Mouse (Mus musculus) CH12.LX (cell line): ENCODE measurements around the gene Ssh2. TPM values are rescaled to one million over a fixed set of nuclear protein-coding genes. Genes with fewer than 3 reads are reported as not detected.

ENCODE experiments used
- DNase-seq: peaks from one replicate; pipeline ENCODE4 v3.0.0-alpha.2; 2013; ENCODE audit errors: extremely low read depth
- H3K27ac ChIP-seq: 2 replicates; pipeline ENCODE4 v1.5.1; 2012; ENCODE audit warnings: low read depth, mild to moderate bottlenecking, control low read depth, moderate library complexity; ENCODE audit not compliant: insufficient read depth
- H3K27me3 ChIP-seq: replicated peaks from 2 replicates; pipeline ENCODE3; 2012; ENCODE audit warnings: inconsistent platforms
- H3K36me3 ChIP-seq, 2 experiments: replicated peaks in 1 of 2; 2 replicates each; pipeline versions ENCODE3 to v1.6.1; 2012; ENCODE audit warnings: inconsistent platforms in 1 of 2, low read length in 1 of 2, mild to moderate bottlenecking in 1 of 2, mixed read lengths in 1 of 2, moderate library complexity in 1 of 2; ENCODE audit not compliant: control insufficient read depth in 1 of 2, insufficient read depth in 1 of 2
- H3K4me1 ChIP-seq, 2 experiments: 2 replicates each; pipeline ENCODE4 v1.6.1; 2012; ENCODE audit warnings: inconsistent platforms in 1 of 2, moderate library complexity in 1 of 2; ENCODE audit not compliant: insufficient read depth in 2 of 2, control insufficient read depth in 1 of 2
- H3K4me2 ChIP-seq: 2 replicates; pipeline ENCODE4 v1.6.1; 2012; ENCODE audit warnings: low read depth, mild to moderate bottlenecking, control low read depth; ENCODE audit not compliant: poor library complexity, insufficient read depth, severe bottlenecking
- H3K4me3 ChIP-seq, 3 experiments: fragments of 150-350 bp in 1 of 3; sonication (generic) in 1 of 3; replicated peaks in 1 of 3; 2 replicates each; pipeline versions ENCODE3 to v1.5.1; 2011 to 2012; ENCODE audit warnings: low read depth in 2 of 3, low read length in 2 of 3, mild to moderate bottlenecking in 2 of 3, moderate library complexity in 2 of 3, control low read depth in 1 of 3, improper control_type of control experiment in 1 of 3, inconsistent platforms in 1 of 3, mixed read lengths in 1 of 3; ENCODE audit not compliant: poor library complexity in 1 of 3
- H3K79me2 ChIP-seq: replicated peaks from 2 replicates; pipeline ENCODE4 v1.6.1; 2012; ENCODE audit warnings: mild to moderate bottlenecking, moderate library complexity; ENCODE audit not compliant: control insufficient read depth, poor library complexity, insufficient read depth, severe bottlenecking; ENCODE audit errors: extremely low read depth
- H3K9ac ChIP-seq: 2 replicates; pipeline ENCODE4 v1.6.1; 2012; ENCODE audit warnings: low read depth, mild to moderate bottlenecking, control low read depth, moderate library complexity; ENCODE audit not compliant: insufficient read depth
- H3K9me3 ChIP-seq: replicated peaks from 2 replicates; pipeline ENCODE3; 2012; ENCODE audit warnings: low read length, inconsistent platforms, mixed read lengths
- CTCF ChIP-seq, 2 experiments: IDR thresholded peaks in 1 of 2; conservative IDR thresholded peaks in 1 of 2; 2 replicates each; pipeline ENCODE4 v1.5.1; 2011 to 2012; ENCODE audit warnings: low read depth in 2 of 2, low read length in 2 of 2, improper control_type of control experiment in 1 of 2, inconsistent platforms in 1 of 2, mild to moderate bottlenecking in 1 of 2, moderate library complexity in 1 of 2
- E2F4 ChIP-seq: IDR thresholded peaks from 2 replicates; pipeline ENCODE4 v1.6.1; 2011; ENCODE audit warnings: low read depth, low read length, improper control_type of control experiment; ENCODE audit not compliant: insufficient replicate concordance
- ELF1 ChIP-seq: IDR thresholded peaks from 2 replicates; pipeline ENCODE4 v1.6.1; 2014; ENCODE audit warnings: low read depth, mild to moderate bottlenecking, inconsistent platforms, low read length, improper control_type of control experiment
- EP300 ChIP-seq: IDR thresholded peaks from 2 replicates; pipeline ENCODE4 v1.6.1; 2011; ENCODE audit warnings: low read length, improper control_type of control experiment
- GABPA ChIP-seq: IDR thresholded peaks from 2 replicates; pipeline ENCODE4 v1.6.1; 2012; ENCODE audit warnings: low read depth, low read length, improper control_type of control experiment, inconsistent platforms; ENCODE audit not compliant: insufficient replicate concordance
- HCFC1 ChIP-seq: IDR thresholded peaks from 2 replicates; pipeline ENCODE4 v1.6.1; 2012; ENCODE audit warnings: low read depth, mild to moderate bottlenecking, inconsistent platforms, low read length, improper control_type of control experiment
- IRF4 ChIP-seq: IDR thresholded peaks from 2 replicates; pipeline ENCODE4 v1.6.1; 2014; ENCODE audit warnings: low read depth, mild to moderate bottlenecking, inconsistent platforms, low read length, improper control_type of control experiment
- JUN ChIP-seq: IDR thresholded peaks from 2 replicates; pipeline ENCODE4 v1.6.1; 2011; ENCODE audit warnings: low read depth, mild to moderate bottlenecking, low read length, improper control_type of control experiment, moderate library complexity; ENCODE audit not compliant: insufficient read depth
- KAT2A ChIP-seq: IDR thresholded peaks from 2 replicates; pipeline ENCODE4 v1.6.1; 2012; ENCODE audit warnings: low read length, improper control_type of control experiment, inconsistent platforms; ENCODE audit not compliant: insufficient replicate concordance
- MAFK ChIP-seq: IDR thresholded peaks from 2 replicates; pipeline ENCODE4 v1.6.1; 2011; ENCODE audit warnings: low read length, improper control_type of control experiment; ENCODE audit not compliant: insufficient replicate concordance
- MAX ChIP-seq: IDR thresholded peaks from 2 replicates; pipeline ENCODE4 v1.6.1; 2011; ENCODE audit warnings: low read length, improper control_type of control experiment
- NELFE ChIP-seq: IDR thresholded peaks from 2 replicates; pipeline ENCODE4 v1.6.1; 2011; ENCODE audit warnings: low read depth, low read length, improper control_type of control experiment
- NRF1 ChIP-seq: IDR thresholded peaks from 2 replicates; pipeline ENCODE4 v1.6.1; 2014; ENCODE audit warnings: low read depth, mild to moderate bottlenecking, inconsistent platforms, low read length, improper control_type of control experiment, moderate library complexity
- PAX5 ChIP-seq: IDR thresholded peaks from 2 replicates; pipeline ENCODE4 v1.6.1; 2012; ENCODE audit warnings: low read length, inconsistent platforms, mixed read lengths
- POLR2AphosphoS2 ChIP-seq: IDR thresholded peaks from 2 replicates; pipeline ENCODE4 v1.6.1; 2011; ENCODE audit warnings: low read depth, low read length, improper control_type of control experiment
- RCOR1 ChIP-seq: conservative IDR thresholded peaks from 2 replicates; pipeline ENCODE4 v1.6.1; 2012; ENCODE audit warnings: low read depth, mild to moderate bottlenecking, inconsistent platforms, low read length, improper control_type of control experiment
- TBP ChIP-seq: conservative IDR thresholded peaks from 2 replicates; pipeline ENCODE4 v1.6.1; 2011; ENCODE audit warnings: low read depth, low read length, improper control_type of control experiment
- TCF12 ChIP-seq: IDR thresholded peaks from 2 replicates; pipeline ENCODE4 v1.6.1; 2014; ENCODE audit warnings: low read depth, mild to moderate bottlenecking, inconsistent platforms, low read length, improper control_type of control experiment
- UBTF ChIP-seq: IDR thresholded peaks from 2 replicates; pipeline ENCODE4 v1.6.1; 2012; ENCODE audit warnings: low read depth, mild to moderate bottlenecking, inconsistent platforms, low read length, improper control_type of control experiment, moderate library complexity
- ZC3H11A ChIP-seq: IDR thresholded peaks from 2 replicates; pipeline ENCODE4 v1.6.1; 2012; ENCODE audit warnings: low read depth, mild to moderate bottlenecking, inconsistent platforms, low read length, improper control_type of control experiment
- dilution Hi-C: fragments of 300-500 bp; cut with MboI; formaldehyde crosslinking; loops from 2 replicates; pipeline ENCODE4 v1.14.3; 2020; ENCODE audit warnings: low sequenced_read_pairs; ENCODE audit not compliant: extremely low pct_unique_long_range_greater_than_20kb, extremely low pct_ligation_motif_present
- in situ Hi-C: fragments of 300-500 bp; cut with MboI; formaldehyde crosslinking; loops from 3 replicates; pipeline ENCODE4 v1.14.3; 2019; ENCODE audit warnings: low sequenced_read_pairs, low pct_ligation_motif_present, low pct_unique_long_range_greater_than_20kb, mixed read lengths
- polyA plus RNA-seq: library from polyadenylated mRNA; unstranded; fragments of >175 nt; gene quantifications from 2 replicates; pipeline ENCODE4 v1.2.1, GENCODE M21; 2012; ENCODE audit warnings: low read depth; ENCODE audit not compliant: insufficient read length
- total RNA-seq, 2 experiments: library from RNA; depleted of rRNA; stranded (reverse); fragments of 300-350 nt in 1 of 2; fragments of >200 nt in 1 of 2; gene quantifications; 2 replicates each; pipeline ENCODE4 v1.2.3; 2012 to 2014

The Ssh2 gene
- total and polyA plus RNA-seq, 3 experiments = 5.9 to 14.6 (median 6.3) TPM

DNA sequence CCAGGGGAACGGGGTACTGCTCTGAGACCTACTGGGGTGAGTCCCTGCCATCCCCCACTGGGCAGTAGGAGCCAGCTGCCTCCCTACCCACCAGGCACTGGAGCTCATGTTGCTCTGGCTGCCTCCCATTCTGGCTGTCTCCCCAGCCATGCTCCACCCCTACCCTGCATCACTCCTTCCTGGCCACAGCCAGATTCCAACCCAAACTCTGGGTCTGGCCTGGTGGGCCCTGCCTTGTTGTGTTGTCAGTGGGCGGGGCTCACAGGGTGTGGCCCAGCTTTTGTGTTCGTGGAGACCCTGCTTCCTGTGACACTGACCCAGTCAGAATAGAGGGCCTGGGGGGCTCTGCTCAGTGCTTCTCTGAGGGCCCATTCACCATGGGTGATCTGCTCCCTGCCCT is 287.4 kb downstream of the Ssh2 start:
- peaks cover 74 to 96% of the 10 kb centered on the region in 2 experiments for H3K36me3 ChIP-seq
- H3K9ac ChIP-seq = no peak overlapping the region
- no peaks in the 10 kb centered on the region; the same call in 1 of the 2 replicates for H3K79me2 ChIP-seq
- H3K27ac ChIP-seq = no peak overlapping the region
- no peaks in the 10 kb centered on the region for H3K27me3 ChIP-seq
- H3K9me3 ChIP-seq = no peaks in the 10 kb centered on the region
- H3K4me1 ChIP-seq = peaks cover 4 to 25% of the 10 kb centered on the region in 2 experiments
- DNase-seq = no peak
- no peak overlapping the region for H3K4me2 ChIP-seq
- TF ChIP-seq TBP (no peak), UBTF (no peak), GABPA (no peak), RCOR1 (no peak), KAT2A (no peak), MAX (no peak), ZC3H11A (no peak), HCFC1 (no peak), POLR2AphosphoS2 (no peak), EP300 (no peak), JUN (no peak), IRF4 (no peak), ELF1 (no peak), TCF12 (no peak), PAX5 (no peak), NRF1 (no peak), E2F4 (no peak), MAFK (no peak), NELFE (no peak)
- dilution Hi-C loops = no loop called here
- no peak overlapping the region for H3K4me3 ChIP-seq
- in situ Hi-C loops = no loop called here

DNA sequence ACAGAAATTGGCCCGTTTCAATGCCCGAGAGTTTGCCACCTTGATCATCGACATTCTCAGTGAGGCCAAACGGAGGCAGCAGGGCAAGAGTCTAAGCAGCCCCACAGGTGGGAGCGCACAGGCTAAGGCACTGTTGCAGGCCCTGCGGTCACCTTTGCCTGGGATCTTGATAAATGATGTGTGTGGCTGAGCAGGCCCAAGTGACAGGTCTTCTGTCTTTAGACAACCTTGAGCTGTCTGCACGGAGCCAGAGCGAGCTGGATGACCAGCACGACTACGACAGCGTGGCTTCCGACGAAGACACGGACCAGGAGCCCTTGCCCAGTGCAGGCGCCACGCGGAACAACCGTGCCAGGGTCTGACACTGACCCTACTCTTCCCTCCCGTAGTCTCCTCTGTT is 288.3 kb downstream of the Ssh2 start:
- no peak overlapping the region for H3K4me3 ChIP-seq
- H3K4me1 ChIP-seq = peaks cover 7 to 28% of the 10 kb centered on the region in 2 experiments
- dilution Hi-C loops = no loop called here
- H3K9ac ChIP-seq = no peak overlapping the region
- DNase-seq = no peak
- H3K36me3 ChIP-seq = peaks cover 71 to 95% of the 10 kb centered on the region in 2 experiments
- no peak overlapping the region for H3K4me2 ChIP-seq
- TF ChIP-seq CTCF (conservative IDR thresholded peaks at IDR 0.05 in 1 of 2, IDR thresholded peaks at IDR 0.05 in 1 of 2; ENCODE audit: low read depth in 2 of 2, low read length in 2 of 2) = no peak
- no peak for TF ChIP-seq ZC3H11A
- TF ChIP-seq, all 38 proteins: peak for 0
- no peaks in the 10 kb centered on the region for H3K9me3 ChIP-seq
- no peaks in the 10 kb centered on the region for H3K79me2 ChIP-seq
- no peak overlapping the region for H3K27ac ChIP-seq
- in situ Hi-C loops = no loop called here
- no peaks in the 10 kb centered on the region for H3K27me3 ChIP-seq
